Mouse (Mus musculus) hindbrain, embryonic 11.5 days (tissue): ENCODE results near the gene Hes3. TPM values are rescaled to one million over a fixed set of nuclear protein-coding genes. Genes with fewer than 3 reads are reported as not detected.

ENCODE experiments used
- ATAC-seq: fragments of 200-750 bp; cut with Nextera tagmentation; 2 replicates; pipeline ENCODE4 v1.8.0; 2017; ENCODE audit warnings: mild to moderate bottlenecking, moderate TSS enrichment, moderate library complexity; ENCODE audit not compliant: low FRiP score
- DNase-seq: peaks from one replicate; pipeline ENCODE4 v3.0.0-alpha.2; 2015; ENCODE audit warnings: low spot score
- H3K27ac ChIP-seq: fragments of 300-500 bp; sonication (generic); 2 replicates; pipeline ENCODE4 v1.5.1; 2014; ENCODE audit warnings: mild to moderate bottlenecking, low read depth, low read length
- H3K27me3 ChIP-seq: fragments of 300-500 bp; sonication (generic); 2 replicates; pipeline ENCODE4 v1.6.1; 2014; ENCODE audit warnings: mild to moderate bottlenecking, low read length, moderate library complexity, mixed read lengths; ENCODE audit not compliant: control insufficient read depth, insufficient read depth
- H3K36me3 ChIP-seq: fragments of 300-500 bp; sonication (generic); 2 replicates; pipeline ENCODE4 v1.6.1; 2014; ENCODE audit warnings: mild to moderate bottlenecking, low read length, moderate library complexity, mixed read lengths; ENCODE audit not compliant: control insufficient read depth, insufficient read depth
- H3K4me1 ChIP-seq: fragments of 300-500 bp; sonication (generic); replicated peaks from 2 replicates; pipeline ENCODE4 v1.6.1; 2014; ENCODE audit warnings: low read length, mixed read lengths; ENCODE audit not compliant: control insufficient read depth, insufficient read depth
- H3K4me2 ChIP-seq: fragments of 300-500 bp; sonication (generic); replicated peaks from 2 replicates; pipeline ENCODE4 v1.6.1; 2014; ENCODE audit warnings: mild to moderate bottlenecking, low read depth, low read length
- H3K4me3 ChIP-seq: fragments of 300-500 bp; sonication (generic); 2 replicates; pipeline ENCODE4 v1.5.1; 2014; ENCODE audit warnings: low read depth, low read length
- H3K9ac ChIP-seq: fragments of 300-500 bp; sonication (generic); 2 replicates; pipeline ENCODE4 v1.6.1; 2014; ENCODE audit warnings: low read depth, low read length
- H3K9me3 ChIP-seq: fragments of 300-500 bp; sonication (generic); 2 replicates; pipeline ENCODE4 v1.6.1; 2016; ENCODE audit warnings: low read length; ENCODE audit not compliant: control insufficient read depth
- WGBS: fragments of 180-500 bp; shearing (Covaris S2); extraction: QIAGEN DNeasy Blood & Tissue Kit; methylation state at CpG from one replicate; pipeline ENCODE4 v1.1.7; 2014; 5-methylcytosine and 5-hydroxymethylcytosine counted together
- polyA plus RNA-seq: library from polyadenylated mRNA; unstranded; fragments of >200 nt; fragmentation: Nextera tagmentation; extraction: Ambion mirVana; gene quantifications from 2 replicates; pipeline ENCODE4 v1.2.1, GENCODE M21; 2014

Gene Hes3
- polyA plus RNA-seq, 1 experiment from 2014 or later, result 3.5 TPM

DNA sequence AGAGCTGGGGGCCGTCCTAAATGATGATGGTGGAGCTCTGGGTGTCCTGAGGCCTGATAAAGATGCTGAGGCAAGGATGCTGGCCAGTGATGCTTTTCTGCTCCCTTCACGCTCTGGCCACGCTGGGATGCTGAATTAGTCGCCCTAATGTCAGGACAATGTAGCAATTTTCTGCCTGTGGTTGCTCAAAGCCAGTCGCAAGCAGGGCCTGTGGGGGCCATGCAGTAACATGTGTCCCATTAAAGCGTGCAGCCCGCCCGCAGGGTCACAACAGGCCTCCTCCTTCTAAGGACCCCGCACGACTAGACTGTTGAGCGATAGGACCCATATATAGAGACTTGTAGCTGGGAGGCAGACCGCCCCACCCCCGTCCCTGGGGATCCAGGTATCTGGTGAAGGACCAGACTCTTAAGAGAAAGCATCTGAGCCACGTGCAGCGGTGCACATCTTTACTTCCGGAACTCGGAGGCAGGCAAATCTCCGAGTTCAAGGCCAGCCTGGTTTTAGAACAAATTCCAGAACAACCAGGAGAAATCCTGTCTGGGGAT is 3.0 kb downstream of the Hes3 start:
- Histone ChIP-seq H3K9ac (no peak overlapping the region), H3K36me3 (no peaks in the 10 kb centered on the region), H3K4me3 (no peak overlapping the region), H3K9me3 (no peaks in the 10 kb centered on the region), H3K4me1 (peaks cover 38% of the 10 kb centered on the region), H3K4me2 (no peak overlapping the region), H3K27me3 (peaks cover 85% of the 10 kb centered on the region), H3K27ac (no peak overlapping the region)
- WGBS, result 30% methylated on average over 18 of the region's 18 CpGs
- ATAC-seq (no peak), DNase-seq (peak; percentile 77)

DNA sequence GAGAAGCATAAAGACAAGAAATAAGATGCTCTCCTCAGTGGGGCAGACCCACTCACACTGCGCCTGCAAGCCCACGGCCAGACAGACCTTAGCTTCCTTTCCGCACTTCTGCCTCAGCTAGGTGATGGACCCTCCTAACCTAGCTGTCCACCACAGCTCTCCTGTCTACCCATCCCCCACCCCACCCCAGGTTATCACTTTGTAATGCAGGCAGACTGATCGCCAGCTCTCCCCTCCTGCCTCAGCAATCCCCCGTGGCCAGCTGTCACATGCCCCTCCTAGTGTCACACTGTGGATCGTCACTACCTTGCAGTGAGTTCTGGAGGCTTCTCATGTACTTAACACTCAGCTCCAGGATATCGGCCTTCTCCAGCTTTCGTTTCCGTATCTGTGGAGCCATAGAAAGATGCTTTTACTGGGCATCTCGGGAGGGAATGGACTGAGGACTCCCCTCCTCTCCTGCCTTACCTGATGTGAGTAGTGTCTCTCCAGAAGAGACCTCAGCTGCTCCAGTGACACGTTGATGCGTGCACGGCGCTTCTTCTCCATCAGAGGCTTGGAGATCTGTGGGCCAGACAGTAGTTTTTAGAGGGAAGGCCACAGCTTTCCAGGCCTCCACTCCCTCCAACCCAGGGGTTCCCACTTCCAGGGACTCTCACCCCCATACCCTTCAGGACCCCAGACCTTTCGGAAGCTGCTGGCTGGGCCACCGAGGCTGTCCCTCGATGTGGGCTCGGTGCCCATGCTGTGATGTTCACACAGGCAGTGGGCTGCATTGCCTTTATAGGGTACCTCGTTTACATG is 3.9 kb downstream of the Hes3 start:
- H3K27ac ChIP-seq, result no peak overlapping the region
- WGBS, result 11% methylated on average over 19 of the region's 19 CpGs
- DNase-seq (no peak), ATAC-seq (no peak)
- H3K4me1 ChIP-seq, result peaks cover 38% of the 10 kb centered on the region
- H3K4me2 ChIP-seq, result peak overlapping the region; percentile 52
- H3K27me3 ChIP-seq, result peaks cover 86% of the 10 kb centered on the region
- no peaks in the 10 kb centered on the region for H3K9me3 ChIP-seq
- H3K4me3 ChIP-seq, result peak overlapping the region; percentile 23; the same call in 1 of the 2 replicates
- H3K36me3 ChIP-seq, result no peaks in the 10 kb centered on the region
- H3K9ac ChIP-seq, result no peak overlapping the region

DNA sequence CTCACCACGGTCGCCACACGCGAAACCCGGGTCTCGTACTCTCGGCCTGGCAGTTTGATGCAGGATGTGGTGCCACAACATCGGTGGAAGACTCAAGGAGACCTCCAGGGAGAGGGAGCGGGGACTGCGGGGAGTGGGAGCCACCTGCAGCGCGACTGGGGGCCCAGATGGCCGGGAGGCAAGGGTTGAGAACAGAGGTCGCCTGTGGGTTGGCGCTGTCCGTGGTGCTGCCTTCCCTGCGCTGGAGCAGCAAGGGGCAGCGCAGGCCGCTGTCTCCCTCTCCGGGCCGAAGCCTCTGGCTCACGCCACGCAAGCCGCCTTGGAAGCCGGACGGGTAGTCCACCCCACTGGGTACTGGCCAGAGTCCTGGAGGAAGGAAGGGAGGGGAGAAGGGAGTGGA is 4.6 kb downstream of the Hes3 start:
- no peak for ATAC-seq
- peak; percentile 75 for DNase-seq
- H3K4me2 ChIP-seq, result peak overlapping the region; percentile 52
- peaks cover 89% of the 10 kb centered on the region for H3K27me3 ChIP-seq
- H3K36me3 ChIP-seq, result no peaks in the 10 kb centered on the region
- H3K27ac ChIP-seq, result no peak overlapping the region
- H3K4me3 ChIP-seq, result peak overlapping the region; percentile 23
- no peak overlapping the region; the same call in 1 of the 2 replicates for H3K9ac ChIP-seq
- 2% methylated on average over 26 of the region's 26 CpGs for WGBS
- peaks cover 32% of the 10 kb centered on the region for H3K4me1 ChIP-seq
- no peaks in the 10 kb centered on the region for H3K9me3 ChIP-seq

DNA sequence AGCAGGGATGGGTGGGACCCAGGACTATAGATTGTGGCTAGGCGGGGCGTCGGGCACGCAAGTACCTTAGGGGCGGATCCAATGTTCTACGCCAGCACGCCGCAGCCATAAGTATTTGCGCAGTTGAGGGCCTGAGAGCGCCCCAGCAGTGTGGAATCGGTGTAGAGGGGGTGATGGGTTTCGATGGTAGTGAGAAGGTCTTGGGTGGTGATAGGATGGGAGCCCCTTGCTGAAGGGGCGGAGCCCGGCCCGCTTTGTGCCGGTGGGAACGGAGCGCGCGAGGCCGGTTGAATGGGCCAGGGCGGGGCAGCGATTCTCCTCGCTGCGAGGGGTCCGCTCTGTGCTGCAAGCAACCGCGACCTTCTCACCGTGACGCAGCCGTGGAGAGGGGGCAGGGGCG is 5.3 kb downstream of the Hes3 start:
- H3K27ac ChIP-seq, result no peak overlapping the region
- H3K9me3 ChIP-seq, result no peaks in the 10 kb centered on the region
- 2% methylated on average over 32 of the region's 32 CpGs for WGBS
- H3K4me3 ChIP-seq, result peak overlapping the region; percentile 23
- DNase-seq (peak; percentile 69), ATAC-seq (peak; percentile 17)
- peaks cover 32% of the 10 kb centered on the region for H3K4me1 ChIP-seq
- H3K36me3 ChIP-seq, result no peaks in the 10 kb centered on the region
- H3K9ac ChIP-seq, result no peak overlapping the region
- H3K27me3 ChIP-seq, result peaks cover 90% of the 10 kb centered on the region
- H3K4me2 ChIP-seq, result peak overlapping the region; percentile 52

DNA sequence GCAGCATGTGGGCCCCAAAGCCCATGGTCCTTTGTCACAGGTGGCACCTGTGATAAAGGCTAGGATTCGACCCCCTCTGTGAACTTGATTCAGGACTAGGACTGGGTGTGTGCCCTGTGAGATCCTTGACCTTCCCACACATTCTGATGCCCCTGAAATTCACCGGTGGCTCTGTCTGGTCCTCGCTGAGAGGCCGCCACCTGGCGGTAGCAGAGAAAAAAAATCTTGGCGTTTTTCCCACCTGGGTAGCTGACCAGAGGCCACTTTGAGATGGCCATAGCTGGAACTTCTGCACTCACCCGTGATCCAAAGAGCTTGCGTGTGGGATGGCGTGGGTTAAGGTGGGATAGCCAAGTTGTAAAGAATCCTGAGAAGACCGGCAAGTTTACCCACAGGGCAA is 6.0 kb downstream of the Hes3 start:
- no peak overlapping the region for H3K27ac ChIP-seq
- peaks cover 90% of the 10 kb centered on the region for H3K27me3 ChIP-seq
- H3K4me2 ChIP-seq, result no peak overlapping the region
- WGBS, result 7% methylated on average over 10 of the region's 10 CpGs
- no peaks in the 10 kb centered on the region for H3K36me3 ChIP-seq
- peak; percentile 77 for DNase-seq
- H3K9ac ChIP-seq, result no peak overlapping the region
- no peak for ATAC-seq
- H3K4me1 ChIP-seq, result peaks cover 27% of the 10 kb centered on the region
- no peaks in the 10 kb centered on the region for H3K9me3 ChIP-seq
- no peak overlapping the region for H3K4me3 ChIP-seq

DNA sequence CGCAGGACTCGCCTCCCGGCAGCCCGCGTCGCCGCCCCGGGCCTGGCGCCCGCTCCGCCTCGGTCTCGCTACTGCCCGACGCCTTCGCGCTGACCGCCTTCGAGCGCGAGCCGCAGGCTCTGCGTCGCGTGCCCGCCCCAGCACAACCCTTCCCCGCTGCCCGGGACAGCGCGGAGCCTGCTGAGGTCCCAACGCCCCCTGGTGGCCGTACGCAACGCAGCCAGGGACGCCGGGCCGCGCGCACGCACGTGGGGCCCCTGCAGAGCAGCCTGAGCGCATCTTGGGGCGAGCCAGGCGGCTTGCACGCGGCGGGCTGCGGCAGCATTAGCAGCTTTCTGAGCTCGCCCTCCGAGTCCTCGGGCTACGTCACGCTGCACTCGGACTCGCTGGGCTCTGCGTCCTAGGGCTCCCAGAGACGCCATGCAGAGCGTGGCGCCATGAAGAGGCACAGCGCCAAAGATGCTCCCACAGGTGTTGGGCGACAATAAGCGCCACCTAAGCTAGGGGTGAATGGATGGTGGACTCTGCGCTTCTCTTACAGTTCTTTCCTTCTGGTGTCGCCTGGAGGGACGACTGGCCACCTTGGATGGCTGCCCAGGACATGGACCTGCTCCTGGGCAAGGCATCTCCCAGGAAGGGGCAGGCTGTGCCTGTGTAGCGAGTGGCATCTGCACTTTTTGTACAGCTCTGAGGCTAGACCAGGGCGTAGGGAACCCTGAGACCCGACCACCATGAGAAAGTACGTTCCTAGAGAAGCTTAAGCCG is 8.1 kb downstream of the Hes3 start:
- peaks cover 23% of the 10 kb centered on the region for H3K4me1 ChIP-seq

DNA sequence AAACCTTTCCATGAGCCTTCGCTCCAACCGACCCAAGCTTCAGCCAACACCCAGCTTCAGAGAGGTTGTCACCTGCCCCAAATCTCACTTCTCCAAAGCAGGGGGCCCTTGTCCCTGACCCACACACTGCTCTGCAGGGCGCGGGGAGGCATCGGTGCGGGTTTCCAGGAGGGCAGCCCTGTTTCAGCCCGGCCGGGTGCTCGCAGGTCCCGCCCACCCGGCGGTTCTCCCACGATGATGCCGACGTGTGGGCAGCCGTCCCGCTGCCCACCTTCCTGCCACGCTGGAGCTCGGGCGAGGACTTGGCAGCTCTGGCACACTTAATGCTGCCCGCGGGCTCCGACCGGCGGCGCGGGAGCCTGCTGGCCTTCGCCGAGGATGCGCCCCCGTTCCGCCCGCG is 8.7 kb downstream of the Hes3 start:
- H3K9ac ChIP-seq, result peak overlapping the region; percentile 15; the same call in 1 of the 2 replicates
- peaks cover 19% of the 10 kb centered on the region for H3K4me1 ChIP-seq
- no peak for ATAC-seq

More for the DNA sequence above, 8.1 kb downstream of the Hes3 start:
- H3K4me2 ChIP-seq, result peak overlapping the region; percentile 26
- H3K36me3 ChIP-seq, result no peaks in the 10 kb centered on the region
- no peak overlapping the region for H3K27ac ChIP-seq
- DNase-seq (peak; percentile 91), ATAC-seq (peak; percentile 46)
- 5% methylated on average over 69 of the region's 70 CpGs for WGBS
- peak overlapping the region; percentile 15; the same call in 1 of the 2 replicates for H3K9ac ChIP-seq
- peak overlapping the region; percentile 21 for H3K4me3 ChIP-seq
- H3K27me3 ChIP-seq, result peaks cover 90% of the 10 kb centered on the region
- H3K9me3 ChIP-seq, result no peaks in the 10 kb centered on the region

DNA sequence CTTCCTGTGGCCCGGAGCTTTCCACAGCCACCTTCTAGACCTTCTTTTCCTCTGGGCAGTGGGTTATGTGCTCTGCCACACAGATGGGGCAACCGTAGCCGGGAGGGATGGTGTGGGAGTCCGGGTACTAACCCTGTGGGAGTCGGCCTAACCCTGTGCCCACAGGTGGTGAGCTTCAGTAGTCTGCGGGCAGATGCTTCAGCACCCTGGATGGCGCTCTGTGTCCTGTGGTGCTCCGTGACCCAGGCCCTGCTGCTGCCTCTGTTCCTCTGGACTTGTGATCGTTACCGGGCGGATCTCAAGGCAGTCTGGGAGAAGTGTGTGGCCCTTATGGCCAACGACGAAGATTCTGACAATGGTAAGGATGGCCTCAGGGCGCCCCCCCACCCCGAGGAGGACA is 9.9 kb downstream of the Hes3 start:
- H3K4me2 ChIP-seq, result no peak overlapping the region
- ATAC-seq, result no peak
- 59% methylated on average over 15 of the region's 15 CpGs for WGBS

More for the DNA sequence above, 8.7 kb downstream of the Hes3 start:
- H3K9me3 ChIP-seq, result no peaks in the 10 kb centered on the region
- peaks cover 83% of the 10 kb centered on the region for H3K27me3 ChIP-seq
- peak overlapping the region; percentile 26 for H3K4me2 ChIP-seq
- H3K27ac ChIP-seq, result no peak overlapping the region
- no peaks in the 10 kb centered on the region for H3K36me3 ChIP-seq
- WGBS, result 17% methylated on average over 29 of the region's 34 CpGs
- DNase-seq, result no peak
- H3K4me3 ChIP-seq, result peak overlapping the region; percentile 21

More for the DNA sequence above, 9.9 kb downstream of the Hes3 start:
- no peak for DNase-seq
- H3K27ac ChIP-seq, result no peak overlapping the region
- no peak overlapping the region for H3K4me3 ChIP-seq
- H3K27me3 ChIP-seq, result peaks cover 73% of the 10 kb centered on the region
- H3K36me3 ChIP-seq, result no peaks in the 10 kb centered on the region
- no peaks in the 10 kb centered on the region for H3K9me3 ChIP-seq
- peaks cover 8% of the 10 kb centered on the region; the same call in 1 of the 2 replicates for H3K4me1 ChIP-seq
- H3K9ac ChIP-seq, result no peak overlapping the region
